Mouse (Mus musculus): Measurements from ENCODE around the gene Syce3. TPM values are rescaled to one million over a fixed set of nuclear protein-coding genes. Genes with fewer than 3 reads are reported as not detected.
A peak's percentile ranks its signal among the peaks of the same experiment; 100 is the strongest.

Gene Syce3
- polyA plus RNA-seq, 1 experiment from 2014 or later, result not detected

- Histone ChIP-seq H3K27me3 (ENCODE audit: control insufficient read depth, insufficient read depth, low read length) (no peaks in the 10 kb centered on the region), H3K4me3 (replicated peaks; ENCODE audit: low read depth, low read length) (peak overlapping the region; percentile 84), H3K4me1 (ENCODE audit: control insufficient read depth, insufficient read depth, low read length) (peaks cover 7% of the 10 kb centered on the region; the same call in 1 of the 2 replicates), H3K36me3 (ENCODE audit: control insufficient read depth, insufficient read depth, low read length) (peaks cover 29% of the 10 kb centered on the region), H3K9me3 (ENCODE audit: control insufficient read depth, low read length) (no peaks in the 10 kb centered on the region), H3K9ac (replicated peaks; ENCODE audit: low read length) (peak overlapping the region; percentile 79), H3K27ac (replicated peaks; ENCODE audit: low read depth, low read length) (peak overlapping the region; percentile 96), H3K4me2 (ENCODE audit: low read length) (peak overlapping the region; percentile 97)
- ATAC-seq (ENCODE audit: low FRiP score, low TSS enrichment) (peak; percentile 55), DNase-seq (no peak)
- 5% methylated on average over 22 of the region's 22 CpGs for WGBS
These were observed 18.6 kb upstream of the Syce3 start for GRCm38 (mm10) chr15:89428821-89429351.

- Histone ChIP-seq H3K27me3 (ENCODE audit: control insufficient read depth, insufficient read depth, low read length) (no peaks in the 10 kb centered on the region), H3K9ac (replicated peaks; ENCODE audit: low read length) (peak overlapping the region; percentile 79), H3K4me3 (replicated peaks; ENCODE audit: low read depth, low read length) (peak overlapping the region; percentile 84), H3K4me2 (ENCODE audit: low read length) (peak overlapping the region; percentile 97), H3K36me3 (ENCODE audit: control insufficient read depth, insufficient read depth, low read length) (peaks cover 30% of the 10 kb centered on the region), H3K27ac (replicated peaks; ENCODE audit: low read depth, low read length) (no peak overlapping the region), H3K4me1 (ENCODE audit: control insufficient read depth, insufficient read depth, low read length) (peaks cover 7% of the 10 kb centered on the region; the same call in 1 of the 2 replicates), H3K9me3 (ENCODE audit: control insufficient read depth, low read length) (no peaks in the 10 kb centered on the region)
- WGBS, result 84% methylated on average over 19 of the region's 19 CpGs
- DNase-seq (no peak), ATAC-seq (ENCODE audit: low FRiP score, low TSS enrichment) (no peak)
These were observed 18.0 kb upstream of the Syce3 start for GRCm38 (mm10) chr15:89428136-89428790.

GRCm38 (mm10) chr15:89426716-89427115, 16.4 kb upstream of the Syce3 start:
- WGBS, result 91% methylated on average over 10 of the region's 10 CpGs
- Histone ChIP-seq H3K4me2 (ENCODE audit: low read length) (no peak overlapping the region), H3K27me3 (ENCODE audit: control insufficient read depth, insufficient read depth, low read length) (no peaks in the 10 kb centered on the region), H3K4me3 (replicated peaks; ENCODE audit: low read depth, low read length) (no peak overlapping the region), H3K36me3 (ENCODE audit: control insufficient read depth, insufficient read depth, low read length) (peaks cover 34% of the 10 kb centered on the region), H3K4me1 (ENCODE audit: control insufficient read depth, insufficient read depth, low read length) (peaks cover 7% of the 10 kb centered on the region; the same call in 1 of the 2 replicates), H3K27ac (replicated peaks; ENCODE audit: low read depth, low read length) (no peak overlapping the region), H3K9me3 (ENCODE audit: control insufficient read depth, low read length) (no peaks in the 10 kb centered on the region), H3K9ac (replicated peaks; ENCODE audit: low read length) (no peak overlapping the region)
- DNase-seq, result no peak
- ATAC-seq (ENCODE audit: low FRiP score, low TSS enrichment), result no peak

- H3K4me1 ChIP-seq (ENCODE audit: control insufficient read depth, insufficient read depth, low read length), result peaks cover 7% of the 10 kb centered on the region; the same call in 1 of the 2 replicates
- H3K9ac ChIP-seq (replicated peaks; ENCODE audit: low read length), result no peak within 1 kb of the TSS
- DNase-seq (no peak), ATAC-seq (ENCODE audit: low FRiP score, low TSS enrichment) (no peak)
- no peak within 1 kb of the TSS for H3K4me2 ChIP-seq (ENCODE audit: low read length)
- no peak within 1 kb of the TSS for H3K27ac ChIP-seq (replicated peaks; ENCODE audit: low read depth, low read length)
- WGBS, result 37% methylated on average over 6 of the region's 6 CpGs
- no peaks in the 10 kb centered on the region for H3K9me3 ChIP-seq (ENCODE audit: control insufficient read depth, low read length)
- H3K4me3 ChIP-seq (replicated peaks; ENCODE audit: low read depth, low read length), result no peak within 1 kb of the TSS
- H3K36me3 ChIP-seq (ENCODE audit: control insufficient read depth, insufficient read depth, low read length), result peaks cover 34% of the 10 kb centered on the region
- H3K27me3 ChIP-seq (ENCODE audit: control insufficient read depth, insufficient read depth, low read length), result no peaks in the 10 kb centered on the region
These were observed 15.4 kb upstream of the Syce3 start, which contains the start of gene Cpt1b for GRCm38 (mm10) chr15:89425711-89426121. Gene Cpt1b (minus strand): TSS chr15:89425863.

GRCm38 (mm10) chr15:89424621-89425020, 14.3 kb upstream of the Syce3 start:
- H3K27me3 ChIP-seq (ENCODE audit: control insufficient read depth, insufficient read depth, low read length), result no peaks in the 10 kb centered on the region
- no peak overlapping the region for H3K4me3 ChIP-seq (replicated peaks; ENCODE audit: low read depth, low read length)
- DNase-seq (peak; percentile 2), ATAC-seq (ENCODE audit: low FRiP score, low TSS enrichment) (no peak)
- H3K27ac ChIP-seq (replicated peaks; ENCODE audit: low read depth, low read length), result no peak overlapping the region
- no peaks in the 10 kb centered on the region for H3K9me3 ChIP-seq (ENCODE audit: control insufficient read depth, low read length)
- 88% methylated on average over 8 of the region's 8 CpGs for WGBS
- H3K36me3 ChIP-seq (ENCODE audit: control insufficient read depth, insufficient read depth, low read length), result peaks cover 45% of the 10 kb centered on the region
- H3K4me2 ChIP-seq (ENCODE audit: low read length), result no peak overlapping the region
- no peak overlapping the region for H3K9ac ChIP-seq (replicated peaks; ENCODE audit: low read length)
- H3K4me1 ChIP-seq (ENCODE audit: control insufficient read depth, insufficient read depth, low read length), result peaks cover 7% of the 10 kb centered on the region; the same call in 1 of the 2 replicates

GRCm38 (mm10) chr15:89421938-89422337, 11.6 kb upstream of the Syce3 start:
- Histone ChIP-seq H3K4me1 (ENCODE audit: control insufficient read depth, insufficient read depth, low read length) (no peaks in the 10 kb centered on the region), H3K4me2 (ENCODE audit: low read length) (no peak overlapping the region), H3K36me3 (ENCODE audit: control insufficient read depth, insufficient read depth, low read length) (peaks cover 59% of the 10 kb centered on the region), H3K9me3 (ENCODE audit: control insufficient read depth, low read length) (no peaks in the 10 kb centered on the region), H3K27me3 (ENCODE audit: control insufficient read depth, insufficient read depth, low read length) (no peaks in the 10 kb centered on the region), H3K9ac (replicated peaks; ENCODE audit: low read length) (no peak overlapping the region), H3K27ac (replicated peaks; ENCODE audit: low read depth, low read length) (no peak overlapping the region), H3K4me3 (replicated peaks; ENCODE audit: low read depth, low read length) (no peak overlapping the region)
- ATAC-seq (ENCODE audit: low FRiP score, low TSS enrichment) (no peak), DNase-seq (no peak)
- 94% methylated on average over 9 of the region's 9 CpGs for WGBS

DNA sequence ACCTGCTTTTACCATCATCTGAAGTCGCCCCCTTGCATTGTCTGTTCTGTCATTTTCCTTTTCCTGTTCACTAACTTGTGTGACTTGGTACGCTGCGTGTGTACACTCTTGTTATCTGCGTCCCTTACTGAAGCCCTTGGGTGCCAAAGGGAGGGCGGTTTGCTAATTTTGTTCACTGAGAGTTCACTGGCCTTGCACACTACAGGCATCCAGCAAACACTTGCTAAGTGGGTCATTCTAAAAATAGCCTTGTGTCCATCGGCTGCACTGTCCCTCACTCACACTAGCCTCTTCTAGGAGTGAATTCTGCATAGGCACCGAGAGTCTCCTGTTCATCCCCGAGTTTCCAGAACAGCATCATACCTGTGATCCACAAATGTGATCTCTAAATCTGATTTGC, 5.0 kb upstream of the Syce3 start:
- H3K9ac ChIP-seq (replicated peaks; ENCODE audit: low read length), result no peak overlapping the region
- ATAC-seq (ENCODE audit: low FRiP score, low TSS enrichment) (no peak), DNase-seq (no peak)
- no peaks in the 10 kb centered on the region for H3K4me1 ChIP-seq (ENCODE audit: control insufficient read depth, insufficient read depth, low read length)
- peaks cover 37% of the 10 kb centered on the region for H3K36me3 ChIP-seq (ENCODE audit: control insufficient read depth, insufficient read depth, low read length)
- H3K4me3 ChIP-seq (replicated peaks; ENCODE audit: low read depth, low read length), result no peak overlapping the region
- H3K27me3 ChIP-seq (ENCODE audit: control insufficient read depth, insufficient read depth, low read length), result no peaks in the 10 kb centered on the region
- no peaks in the 10 kb centered on the region for H3K9me3 ChIP-seq (ENCODE audit: control insufficient read depth, low read length)
- WGBS, result 89% methylated on average over 8 of the region's 8 CpGs
- H3K27ac ChIP-seq (replicated peaks; ENCODE audit: low read depth, low read length), result no peak overlapping the region
- no peak overlapping the region for H3K4me2 ChIP-seq (ENCODE audit: low read length)

DNA sequence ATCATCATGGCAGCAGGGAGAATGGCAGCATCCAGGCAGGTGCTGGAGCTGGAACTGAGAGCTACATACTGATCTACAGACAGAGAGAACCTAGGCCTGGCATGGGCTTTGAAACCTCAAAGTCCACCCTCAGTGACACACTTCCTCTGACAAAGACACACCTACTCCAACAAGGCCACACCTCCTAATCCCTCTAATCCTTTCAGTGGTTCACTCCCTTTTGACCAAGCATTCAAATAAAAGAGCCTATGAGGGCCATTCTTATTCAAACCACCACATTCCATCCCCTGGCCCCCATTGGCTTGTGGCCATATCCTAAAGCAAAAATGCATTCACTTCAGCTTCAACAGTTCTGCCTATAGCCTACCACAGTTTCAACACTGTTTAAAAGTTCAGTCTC, 3.6 kb downstream of the Syce3 start:
- Histone ChIP-seq H3K4me2 (ENCODE audit: low read length) (no peak overlapping the region), H3K9ac (replicated peaks; ENCODE audit: low read length) (no peak overlapping the region), H3K36me3 (ENCODE audit: control insufficient read depth, insufficient read depth, low read length) (no peaks in the 10 kb centered on the region), H3K4me1 (ENCODE audit: control insufficient read depth, insufficient read depth, low read length) (no peaks in the 10 kb centered on the region), H3K27me3 (ENCODE audit: control insufficient read depth, insufficient read depth, low read length) (no peaks in the 10 kb centered on the region), H3K27ac (replicated peaks; ENCODE audit: low read depth, low read length) (no peak overlapping the region), H3K9me3 (ENCODE audit: control insufficient read depth, low read length) (peaks cover 11% of the 10 kb centered on the region), H3K4me3 (replicated peaks; ENCODE audit: low read depth, low read length) (no peak overlapping the region)
- DNase-seq (no peak), ATAC-seq (ENCODE audit: low FRiP score, low TSS enrichment) (no peak)
